Mouse (Mus musculus) layer of hippocampus, adult 9-10 months (tissue): ENCODE measurements around the gene Acbd6.

ENCODE experiments used
- DNase-seq: peaks from one replicate; pipeline ENCODE4 v3.0.0; 2022; ENCODE audit warnings: low spot score

Gene Acbd6

GRCm38 (mm10) chr1:155650121-155650846 is 92.4 kb downstream of the Acbd6 start:
- DNase-seq: no peak

GRCm38 (mm10) chr1:155654961-155655360 is 97.0 kb downstream of the Acbd6 start:
- DNase-seq: no peak

GRCm38 (mm10) chr1:155656321-155656720 is 98.4 kb downstream of the Acbd6 start:
- no peak for DNase-seq

GRCm38 (mm10) chr1:155663994-155664393 is 106.1 kb downstream of the Acbd6 start:
- DNase-seq: no peak

GRCm38 (mm10) chr1:155675570-155675969 is 117.7 kb downstream of the Acbd6 start:
- no peak for DNase-seq

- DNase-seq: no peak
Measured at GRCm38 (mm10) chr1:155681116-155681799, 123.3 kb downstream of the Acbd6 start.

- no peak for DNase-seq
Measured at GRCm38 (mm10) chr1:155686816-155687215, 128.9 kb downstream of the Acbd6 start.

GRCm38 (mm10) chr1:155689141-155689540 is 131.2 kb downstream of the Acbd6 start:
- no peak for DNase-seq

GRCm38 (mm10) chr1:155689558-155689957 is 131.6 kb downstream of the Acbd6 start:
- no peak for DNase-seq

- DNase-seq: no peak
Measured at GRCm38 (mm10) chr1:155692230-155692629, 134.3 kb downstream of the Acbd6 start.

- DNase-seq: no peak
Measured at GRCm38 (mm10) chr1:155693026-155693425, 135.1 kb downstream of the Acbd6 start.

GRCm38 (mm10) chr1:155693443-155693842 is 135.5 kb downstream of the Acbd6 start:
- no peak for DNase-seq

- DNase-seq: no peak
Measured at GRCm38 (mm10) chr1:155698373-155699159, 140.6 kb downstream of the Acbd6 start.

- DNase-seq: no peak
Measured at GRCm38 (mm10) chr1:155700886-155701285, 143.0 kb downstream of the Acbd6 start.

GRCm38 (mm10) chr1:155703191-155703680 is 145.3 kb downstream of the Acbd6 start:
- DNase-seq: no peak

GRCm38 (mm10) chr1:155704182-155704581 is 146.3 kb downstream of the Acbd6 start:
- DNase-seq: no peak

GRCm38 (mm10) chr1:155713306-155713705 is 155.4 kb downstream of the Acbd6 start:
- DNase-seq: no peak

- DNase-seq: no peak
Measured at GRCm38 (mm10) chr1:155715366-155715765, 157.4 kb downstream of the Acbd6 start.

- no peak for DNase-seq
Measured at GRCm38 (mm10) chr1:155717301-155717700, 159.4 kb downstream of the Acbd6 start.

- no peak for DNase-seq
Measured at GRCm38 (mm10) chr1:155718851-155719250, 160.9 kb downstream of the Acbd6 start.

GRCm38 (mm10) chr1:155720006-155720405 is 162.1 kb downstream of the Acbd6 start:
- no peak for DNase-seq

GRCm38 (mm10) chr1:155721443-155721842 is 163.5 kb downstream of the Acbd6 start:
- peak; percentile 25 for DNase-seq

GRCm38 (mm10) chr1:155722185-155722584 is 164.3 kb downstream of the Acbd6 start:
- DNase-seq: no peak
